Mouse (Mus musculus) heart, embryonic 14.5 days (tissue): ENCODE results near the gene Tfb2m. TPM values are rescaled to one million over a fixed set of nuclear protein-coding genes. Genes with fewer than 3 reads are reported as not detected.

Experiments used
- ATAC-seq: fragments of 200-750 bp; cut with Nextera tagmentation; 2 replicates; pipeline ENCODE4 v1.8.0; 2017; ENCODE audit warnings: low read depth, moderate TSS enrichment; ENCODE audit not compliant: insufficient number of reproducible peaks, insufficient read depth, low FRiP score
- H3K27ac ChIP-seq, 2 experiments: fragments of 200-500 bp in 1 of 2; fragments of 300-500 bp in 1 of 2; sonication (generic) in 1 of 2; replicated peaks in 1 of 2; 2 replicates each; pipeline ENCODE4 v1.5.1; 2012 to 2014; ENCODE audit warnings: low read depth in 2 of 2, low read length in 2 of 2, control low read depth in 1 of 2, mild to moderate bottlenecking in 1 of 2, mixed read lengths in 1 of 2; ENCODE audit not compliant: control insufficient read depth in 1 of 2, insufficient read depth in 1 of 2
- H3K27me3 ChIP-seq: fragments of 300-500 bp; sonication (generic); 2 replicates; pipeline ENCODE4 v1.6.1; 2014; ENCODE audit warnings: mild to moderate bottlenecking, low read length, control low read depth; ENCODE audit not compliant: control insufficient read depth, insufficient read depth
- H3K36me3 ChIP-seq: fragments of 300-500 bp; sonication (generic); 2 replicates; pipeline ENCODE4 v1.6.1; 2014; ENCODE audit warnings: mild to moderate bottlenecking, control low read depth, low read length, mixed read lengths; ENCODE audit not compliant: control insufficient read depth, insufficient read depth
- H3K4me1 ChIP-seq, 2 experiments: fragments of 200-500 bp in 1 of 2; fragments of 300-500 bp in 1 of 2; sonication (generic) in 1 of 2; 2 replicates each; pipeline ENCODE4 v1.6.1; 2012 to 2014; ENCODE audit warnings: low read length in 2 of 2, control low read depth in 1 of 2, mixed read lengths in 1 of 2; ENCODE audit not compliant: control insufficient read depth in 2 of 2, insufficient read depth in 2 of 2
- H3K4me2 ChIP-seq: fragments of 300-500 bp; sonication (generic); 2 replicates; pipeline ENCODE4 v1.6.1; 2014; ENCODE audit warnings: mild to moderate bottlenecking, low read length
- H3K4me3 ChIP-seq, 2 experiments: fragments of 200-500 bp in 1 of 2; fragments of 300-500 bp in 1 of 2; sonication (generic) in 1 of 2; 2 replicates each; pipeline ENCODE4 v1.5.1; 2012 to 2014; ENCODE audit warnings: low read length in 2 of 2, mild to moderate bottlenecking in 2 of 2, control low read depth in 1 of 2, low read depth in 1 of 2, moderate library complexity in 1 of 2; ENCODE audit not compliant: control insufficient read depth in 1 of 2, insufficient read depth in 1 of 2
- H3K9ac ChIP-seq: fragments of 300-500 bp; sonication (generic); 2 replicates; pipeline ENCODE4 v1.6.1; 2014; ENCODE audit warnings: mild to moderate bottlenecking, low read length
- H3K9me3 ChIP-seq: fragments of 300-500 bp; sonication (generic); 2 replicates; pipeline ENCODE4 v1.6.1; 2016; ENCODE audit warnings: low read length, control low read depth; ENCODE audit not compliant: control insufficient read depth
- whole genome bisulfite sequencing: fragments of 180-500 bp; shearing (Covaris S2); extraction: QIAGEN DNeasy Blood & Tissue Kit; methylation state at CpG from one replicate; pipeline ENCODE4 v1.1.7; 2014; 5-methylcytosine and 5-hydroxymethylcytosine counted together
- polyA plus RNA-seq: library from polyadenylated mRNA; unstranded; fragments of >200 nt; fragmentation: Nextera tagmentation; extraction: Ambion mirVana; gene quantifications from 2 replicates; pipeline ENCODE4 v1.2.1, GENCODE M21; 2014

Tfb2m gene
- polyA plus RNA-seq, 1 experiment from 2014 or later: 29.0 TPM

DNA sequence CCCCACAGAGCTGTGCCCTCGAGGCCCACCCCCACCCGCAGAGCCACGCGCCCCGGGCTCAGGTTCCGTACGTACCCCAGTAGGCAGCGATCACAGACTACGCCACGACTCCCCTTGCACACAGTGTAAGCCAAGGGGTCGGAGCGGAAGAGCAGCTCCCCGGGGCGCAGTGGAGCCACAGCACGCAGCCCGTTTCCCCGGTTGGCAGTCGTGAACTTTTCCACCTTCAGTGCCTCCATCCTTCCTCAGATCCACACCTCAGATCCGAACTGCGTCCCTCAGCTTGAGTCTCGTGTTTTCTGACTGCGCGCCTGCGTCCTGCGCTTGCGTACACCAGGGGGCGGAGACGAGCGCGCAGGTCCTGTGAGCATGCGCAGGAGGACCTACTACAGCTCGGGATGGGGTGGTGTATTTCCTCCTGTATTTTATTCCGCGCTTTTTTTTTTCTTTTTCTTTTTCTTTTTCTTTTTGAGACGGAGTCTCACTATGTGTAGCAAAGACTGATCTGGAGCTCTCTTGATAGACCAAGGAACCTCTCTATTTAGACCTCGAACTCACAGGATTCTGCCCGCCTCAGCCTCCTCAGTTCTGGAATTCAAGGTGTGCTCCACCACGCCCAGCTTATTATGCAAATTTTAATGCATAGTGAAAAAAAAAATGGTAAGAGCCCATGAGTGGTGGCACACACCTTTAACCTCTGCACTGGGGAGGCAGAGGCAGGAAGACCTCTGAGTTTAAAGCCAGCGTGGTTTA is 28.2 kb downstream of the Tfb2m start, which contains the start of gene Smyd3:
Smyd3 (minus strand) TSS at position 329 of the 753 bp plus-strand sequence.
- H3K9me3 ChIP-seq: no peaks in the 10 kb centered on the region
- peak within 1 kb of the TSS in 1 of 2 experiments; percentile 29; a peak in 2 of 4 replicates for H3K27ac ChIP-seq
- WGBS: 6% methylated on average over 39 of the region's 39 CpGs
- H3K36me3 ChIP-seq: no peaks in the 10 kb centered on the region
- H3K27me3 ChIP-seq: no peaks in the 10 kb centered on the region
- peak within 1 kb of the TSS; percentile 74 for H3K4me2 ChIP-seq
- peaks cover 0 to 6% of the 10 kb centered on the region in 2 experiments; a peak in 1 of 4 replicates for H3K4me1 ChIP-seq
- peak within 1 kb of the TSS; percentile 62 to 92 for H3K4me3 ChIP-seq
- H3K9ac ChIP-seq: peak within 1 kb of the TSS; percentile 79
- peak; percentile 72 for ATAC-seq

DNA sequence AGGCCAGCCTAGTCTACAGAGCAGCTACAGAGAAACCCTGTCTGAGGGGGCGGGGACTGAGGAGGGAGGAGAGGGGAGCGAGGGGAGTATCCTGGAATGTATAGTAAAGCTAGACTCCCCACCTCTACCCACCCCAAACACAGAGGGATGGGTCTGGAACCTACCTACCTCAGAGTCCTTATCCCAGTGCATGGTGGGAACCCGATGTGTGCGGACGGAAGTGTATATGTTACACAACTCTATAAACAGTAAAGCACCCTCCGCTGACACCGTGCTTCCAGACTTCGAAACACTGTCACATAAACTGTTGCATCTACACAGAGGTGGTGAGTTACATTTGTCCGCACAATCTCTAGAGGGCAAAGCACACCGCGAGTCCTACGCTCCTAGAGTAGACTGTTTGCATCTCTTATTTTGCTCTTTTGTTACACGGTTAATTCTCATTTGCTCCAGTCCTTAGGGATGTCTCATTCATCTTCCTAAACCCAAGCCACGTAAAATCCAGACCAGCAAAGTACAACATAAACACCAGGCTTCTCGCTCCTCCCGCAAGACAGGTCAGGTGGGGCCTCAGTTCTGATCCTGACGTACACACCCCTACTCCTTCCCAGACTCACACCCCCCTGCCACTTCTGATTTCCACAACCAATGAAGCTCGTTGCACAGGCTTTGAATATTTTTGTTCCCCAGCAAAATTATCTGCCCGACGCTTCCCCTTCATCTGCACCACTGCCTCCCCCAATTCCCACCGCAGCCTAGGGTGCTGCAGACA is 28.9 kb downstream of the Tfb2m start:
- H3K4me2 ChIP-seq: peak overlapping the region; percentile 74
- no peaks in the 10 kb centered on the region for H3K36me3 ChIP-seq
- WGBS: under 1% methylated on average over 21 of the region's 21 CpGs
- no peaks in the 10 kb centered on the region for H3K27me3 ChIP-seq
- peak overlapping the region in 1 of 2 experiments; percentile 29; a peak in 2 of 4 replicates for H3K27ac ChIP-seq
- H3K4me3 ChIP-seq: peak overlapping the region; percentile 62 to 92
- peak; percentile 73 for ATAC-seq
- no peaks in the 10 kb centered on the region for H3K9me3 ChIP-seq
- peaks cover 0 to 6% of the 10 kb centered on the region in 2 experiments; a peak in 1 of 4 replicates for H3K4me1 ChIP-seq
- H3K9ac ChIP-seq: peak overlapping the region; percentile 79

DNA sequence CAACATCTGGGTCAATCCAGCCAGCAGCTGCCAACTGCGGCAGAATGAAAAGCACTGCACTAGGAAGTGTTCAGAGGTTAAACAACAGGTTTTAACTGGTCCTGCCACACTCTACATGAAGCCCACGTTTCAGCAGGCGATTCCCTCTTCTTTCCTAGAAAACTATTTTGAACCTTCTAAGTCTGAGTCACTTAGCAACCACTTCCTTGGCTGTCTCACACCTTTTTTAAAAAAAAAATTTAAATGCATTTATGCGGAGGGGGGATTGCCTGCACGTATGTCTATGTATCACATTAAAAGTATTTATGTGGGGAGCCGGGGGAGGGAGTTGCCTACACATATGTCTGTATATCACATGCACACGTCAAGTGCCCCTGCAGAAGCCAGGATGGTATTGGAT is 34.2 kb downstream of the Tfb2m start:
- 80% methylated on average over 7 of the region's 7 CpGs for WGBS
- no peak overlapping the region for H3K27ac ChIP-seq
- no peak overlapping the region for H3K4me3 ChIP-seq
- ATAC-seq: no peak
- no peak overlapping the region for H3K4me2 ChIP-seq
- H3K27me3 ChIP-seq: no peaks in the 10 kb centered on the region
- no peaks in the 10 kb centered on the region for H3K9me3 ChIP-seq
- H3K36me3 ChIP-seq: no peaks in the 10 kb centered on the region
- H3K9ac ChIP-seq: no peak overlapping the region
- H3K4me1 ChIP-seq: peaks cover 0 to 6% of the 10 kb centered on the region in 2 experiments; a peak in 1 of 4 replicates

DNA sequence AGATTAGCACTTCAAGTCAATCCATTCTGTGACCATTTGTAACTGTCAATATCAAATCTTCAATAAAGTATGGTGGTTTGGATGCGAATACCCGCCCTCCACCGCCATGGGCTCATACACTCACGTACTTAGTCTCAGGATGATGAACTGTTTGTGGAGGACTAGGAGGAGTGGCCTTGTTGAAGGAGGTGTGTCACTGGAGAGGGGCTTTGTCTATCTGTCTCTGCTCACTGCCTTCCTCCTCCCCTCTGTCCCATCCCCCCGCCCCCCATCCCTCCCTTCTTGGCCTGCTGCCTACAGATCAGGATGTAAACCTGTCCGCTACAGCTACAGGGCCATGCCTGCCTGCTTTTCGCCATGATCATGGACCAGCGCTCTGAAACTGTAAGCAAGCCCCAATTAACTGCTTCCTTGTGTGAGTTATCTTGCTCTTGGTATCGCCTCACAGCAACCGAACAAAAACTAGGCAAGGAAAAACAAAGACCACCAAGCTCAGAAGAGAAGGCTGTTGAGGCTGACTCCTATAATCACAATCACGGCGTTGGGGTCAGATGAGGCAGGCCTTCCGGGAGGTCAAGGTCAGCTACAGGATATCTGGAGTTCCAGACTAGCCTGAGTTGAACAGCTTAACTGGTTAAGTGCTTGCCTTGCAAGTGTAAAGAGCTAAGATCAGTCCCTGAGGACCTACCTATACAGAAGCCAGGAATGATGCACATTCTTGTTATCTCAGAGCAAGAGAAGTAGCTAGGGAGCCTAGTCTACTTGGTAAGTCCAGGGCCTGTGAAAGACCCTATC is 35.3 kb downstream of the Tfb2m start:
- H3K4me1 ChIP-seq: no peaks in the 10 kb centered on the region
- H3K4me3 ChIP-seq: no peak overlapping the region
- no peak overlapping the region for H3K9ac ChIP-seq
- no peak overlapping the region for H3K27ac ChIP-seq
- no peaks in the 10 kb centered on the region for H3K27me3 ChIP-seq
- 75% methylated on average over 12 of the region's 13 CpGs for WGBS
- ATAC-seq: no peak
- no peak overlapping the region for H3K4me2 ChIP-seq
- H3K9me3 ChIP-seq: no peaks in the 10 kb centered on the region
- no peaks in the 10 kb centered on the region for H3K36me3 ChIP-seq

DNA sequence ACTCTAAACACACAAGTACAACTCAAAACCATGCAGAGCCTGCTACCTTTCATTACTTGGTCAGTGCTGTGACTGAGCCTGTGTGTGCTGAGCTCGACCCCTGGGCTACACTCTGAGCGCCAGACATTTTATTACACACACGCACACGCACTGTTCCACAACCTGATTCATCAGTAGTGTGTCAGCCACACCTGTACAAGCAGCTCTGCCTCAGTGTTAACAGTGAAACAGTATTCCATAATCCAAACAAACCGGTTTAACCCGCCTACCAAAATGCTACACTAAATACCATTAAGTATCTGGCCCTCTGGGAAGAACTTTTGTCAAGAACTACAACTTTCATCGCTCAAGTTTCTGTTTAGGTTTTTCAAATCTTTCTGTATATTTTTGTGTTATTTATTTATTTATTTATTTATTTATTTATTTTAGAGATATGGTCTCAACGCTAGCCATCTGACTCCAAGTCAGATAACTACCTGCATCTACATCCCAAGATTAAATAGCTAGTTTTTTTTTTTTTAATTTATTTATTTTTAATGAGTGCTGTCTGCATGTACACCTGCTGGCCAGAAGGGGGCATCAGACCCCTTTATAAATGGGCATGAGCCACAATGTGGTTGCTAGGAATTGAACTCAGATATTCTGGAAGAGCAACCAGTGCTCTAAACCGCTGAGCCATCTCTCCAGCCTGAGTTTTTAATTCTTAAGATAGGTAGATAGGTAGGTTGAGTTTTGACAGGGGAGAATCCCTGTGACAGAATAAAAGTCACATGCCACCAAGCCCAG is 39.3 kb downstream of the Tfb2m start:
- WGBS: 57% methylated on average over 9 of the region's 9 CpGs
- H3K4me1 ChIP-seq: no peaks in the 10 kb centered on the region
- H3K9ac ChIP-seq: no peak overlapping the region
- no peaks in the 10 kb centered on the region for H3K9me3 ChIP-seq
- no peak overlapping the region for H3K27ac ChIP-seq
- H3K27me3 ChIP-seq: no peaks in the 10 kb centered on the region
- H3K4me3 ChIP-seq: no peak overlapping the region
- ATAC-seq: no peak
- no peaks in the 10 kb centered on the region for H3K36me3 ChIP-seq
- no peak overlapping the region for H3K4me2 ChIP-seq

DNA sequence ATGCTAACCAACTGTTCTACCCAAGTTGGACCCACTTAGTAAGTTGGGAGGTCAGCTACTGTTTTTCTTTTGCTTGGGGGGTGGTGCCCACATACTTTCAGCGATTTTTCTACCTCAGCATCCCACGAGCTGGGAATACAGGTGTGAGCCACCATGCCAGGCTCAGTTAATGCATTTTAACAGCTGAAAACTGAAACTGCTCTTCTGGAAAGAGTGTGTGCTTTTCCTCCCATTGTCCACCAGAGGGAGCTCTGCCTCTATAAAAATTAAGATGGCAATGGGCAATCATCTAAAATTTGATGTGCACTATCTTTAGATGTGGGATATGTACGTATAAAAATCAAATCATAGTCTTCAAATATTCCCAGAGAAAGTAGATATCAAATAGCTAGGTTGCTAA is 43.5 kb downstream of the Tfb2m start:
- H3K4me2 ChIP-seq: no peak overlapping the region
- H3K27me3 ChIP-seq: no peaks in the 10 kb centered on the region
- 12% methylated on average over 3 of the region's 3 CpGs for WGBS
- no peak overlapping the region for H3K9ac ChIP-seq
- no peak for ATAC-seq
- H3K4me1 ChIP-seq: no peaks in the 10 kb centered on the region
- no peak overlapping the region for H3K4me3 ChIP-seq
- no peaks in the 10 kb centered on the region for H3K9me3 ChIP-seq
- H3K27ac ChIP-seq: no peak overlapping the region
- no peaks in the 10 kb centered on the region for H3K36me3 ChIP-seq

DNA sequence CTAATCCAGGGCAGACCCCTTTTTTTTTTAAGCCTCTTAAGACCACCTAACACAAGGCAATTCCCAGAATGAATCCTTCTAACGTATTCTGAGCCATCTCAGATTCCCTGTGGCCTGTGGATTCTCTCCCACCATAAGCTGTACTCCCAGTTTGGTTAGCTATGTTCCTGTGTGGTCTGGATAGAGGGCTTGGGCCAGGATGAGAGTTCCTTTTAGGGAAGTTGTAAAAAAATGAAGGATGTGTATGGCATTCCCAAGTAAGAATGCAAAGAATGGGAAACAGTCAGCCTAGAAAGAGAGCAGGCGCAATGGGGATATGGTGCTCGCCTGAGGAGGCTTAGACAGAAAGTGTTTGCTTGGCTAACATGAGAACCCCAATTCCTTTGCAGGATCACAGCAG is 46.8 kb downstream of the Tfb2m start:
- no peaks in the 10 kb centered on the region for H3K27me3 ChIP-seq
- no peaks in the 10 kb centered on the region for H3K36me3 ChIP-seq
- ATAC-seq: no peak
- H3K27ac ChIP-seq: no peak overlapping the region
- H3K4me3 ChIP-seq: no peak overlapping the region
- H3K9ac ChIP-seq: no peak overlapping the region
- H3K4me1 ChIP-seq: no peaks in the 10 kb centered on the region
- WGBS: 59% methylated on average over 3 of the region's 3 CpGs
- H3K9me3 ChIP-seq: no peaks in the 10 kb centered on the region
- no peak overlapping the region for H3K4me2 ChIP-seq
